Mouse (Mus musculus): ENCODE measurements at regions not wholly inside any gene's neighbourhood (a gene's known extent, or its start where the extent isn't known, plus 50 kb on each side); places are given as distances from the start of the nearest gene placed in this dataset.

DNA sequence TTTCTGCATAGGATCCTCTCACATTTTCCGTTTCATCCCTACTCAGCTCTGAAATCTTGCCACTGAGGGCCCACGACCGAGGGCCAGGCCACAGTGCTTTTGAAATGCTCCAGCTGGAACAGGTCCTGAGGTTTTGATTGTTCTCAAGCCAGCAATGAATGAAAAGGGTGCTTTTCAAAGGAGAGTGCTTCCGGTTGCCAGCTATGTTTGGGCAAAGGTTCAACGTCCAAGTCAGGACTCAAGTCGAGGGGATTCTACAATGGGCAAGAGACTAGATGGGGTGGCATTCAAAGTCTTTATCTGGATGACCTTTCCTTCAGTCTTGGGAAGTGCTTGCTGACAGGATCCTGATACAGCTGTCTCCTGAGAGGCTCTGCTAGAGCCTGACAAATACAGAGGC lies 89.8 kb downstream of the Gm21750 start:
- H3K4me3 ChIP-seq (ENCODE audit: control insufficient read depth in 1 of 2, insufficient read depth in 1 of 2, low read depth in 2 of 2, low read length in 2 of 2) = no peak overlapping the region
- H3K9ac ChIP-seq (ENCODE audit: control insufficient read depth, low read depth, low read length, poor library complexity, severe bottlenecking) = no peak overlapping the region
- DNase-seq (ENCODE audit: low read depth, low spot score) = no peak
- no peak overlapping the region for H3K27ac ChIP-seq (ENCODE audit: control insufficient read depth, low read depth, low read length)
- no peaks in the 10 kb centered on the region for H3K79me2 ChIP-seq (ENCODE audit: control insufficient read depth, insufficient read depth, low read length, poor library complexity)
- no peaks in the 10 kb centered on the region for H3K36me3 ChIP-seq (ENCODE audit: control insufficient read depth in 1 of 2, insufficient read depth in 2 of 2, low read length in 2 of 2)
- no peaks in the 10 kb centered on the region for H3K27me3 ChIP-seq (ENCODE audit: control insufficient read depth in 1 of 2, insufficient read depth in 2 of 2, low read length in 2 of 2)
- TF ChIP-seq TCF12 (IDR thresholded peaks at IDR 0.05; ENCODE audit: low read depth, low read length) (no peak), ELF1 (IDR thresholded peaks at IDR 0.05; ENCODE audit: low read depth, low read length) (no peak), CTCF (IDR thresholded peaks at IDR 0.05 in 2 of 3, conservative IDR thresholded peaks at IDR 0.05 in 1 of 3; ENCODE audit: control insufficient read depth in 1 of 3, insufficient read depth in 1 of 3, low read depth in 2 of 3, low read length in 3 of 3, poor library complexity in 1 of 3, severe bottlenecking in 1 of 3) (no peak), UBTF (IDR thresholded peaks at IDR 0.05; ENCODE audit: borderline replicate concordance, insufficient read depth, low read depth, low read length) (no peak), ZC3H11A (IDR thresholded peaks at IDR 0.05; ENCODE audit: low read depth, low read length) (no peak), TAL1 (IDR thresholded peaks at IDR 0.05; ENCODE audit: low read length) (no peak), ZMIZ1 (IDR thresholded peaks at IDR 0.05; ENCODE audit: low read depth, low read length) (no peak), MYB (IDR thresholded peaks at IDR 0.05; ENCODE audit: low read depth, low read length) (no peak), EP300 (IDR thresholded peaks at IDR 0.05; ENCODE audit: low read depth in 1 of 2, low read length in 2 of 2) (no peak), ZKSCAN1 (IDR thresholded peaks at IDR 0.05; ENCODE audit: low read depth, low read length) (no peak), ZNF384 (IDR thresholded peaks at IDR 0.05; ENCODE audit: low read depth, low read length) (no peak), MAFK (IDR thresholded peaks at IDR 0.05; ENCODE audit: borderline replicate concordance, low read depth, low read length) (no peak), MAX (IDR thresholded peaks at IDR 0.05; ENCODE audit: low read length) (no peak), USF1 (IDR thresholded peaks at IDR 0.05; ENCODE audit: low read depth, low read length) (no peak)
- H3K9me3 ChIP-seq (replicated peaks; ENCODE audit: insufficient read depth, low read length) = no peaks in the 10 kb centered on the region
- H3K4me1 ChIP-seq (ENCODE audit: control insufficient read depth in 1 of 2, insufficient read depth in 2 of 2, low read length in 2 of 2) = no peaks in the 10 kb centered on the region

DNA sequence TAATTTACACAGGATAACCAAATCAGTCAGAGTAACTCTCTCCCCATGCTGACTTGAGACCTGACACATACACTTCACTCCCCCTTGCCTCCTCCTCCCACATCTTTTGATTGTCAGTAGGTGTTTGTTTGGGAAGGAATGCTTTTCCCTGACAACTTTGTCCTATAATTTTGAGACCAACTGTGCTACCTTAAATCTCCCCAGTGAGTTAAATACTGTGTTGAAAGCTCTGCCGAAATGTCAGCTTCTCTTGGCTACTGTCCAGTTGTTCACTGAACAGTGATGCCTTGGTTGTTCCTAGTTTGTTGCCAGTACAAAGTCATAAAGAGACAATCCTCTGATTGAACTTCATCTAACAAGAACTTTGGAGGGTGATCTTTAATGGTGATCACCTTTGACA lies 99.0 kb downstream of the Gm21750 start:
- H3K4me3 ChIP-seq (ENCODE audit: control insufficient read depth in 1 of 2, insufficient read depth in 1 of 2, low read depth in 2 of 2, low read length in 2 of 2) = no peak overlapping the region
- H3K79me2 ChIP-seq (ENCODE audit: control insufficient read depth, insufficient read depth, low read length, poor library complexity) = no peaks in the 10 kb centered on the region
- no peaks in the 10 kb centered on the region for H3K27me3 ChIP-seq (ENCODE audit: control insufficient read depth in 1 of 2, insufficient read depth in 2 of 2, low read length in 2 of 2)
- TF ChIP-seq ETS1 (IDR thresholded peaks at IDR 0.05; ENCODE audit: low read depth, low read length) (no peak), MYB (IDR thresholded peaks at IDR 0.05; ENCODE audit: low read depth, low read length) (no peak), KAT2A (conservative IDR thresholded peaks at IDR 0.05; ENCODE audit: low read depth, low read length) (no peak), TAL1 (IDR thresholded peaks at IDR 0.05; ENCODE audit: low read length) (no peak), MXI1 (IDR thresholded peaks at IDR 0.05; ENCODE audit: low read depth, low read length) (no peak), MEF2A (IDR thresholded peaks at IDR 0.05; ENCODE audit: extremely low read depth, insufficient replicate concordance, low read depth, low read length, poor library complexity, severe bottlenecking) (no peak), SMC3 (IDR thresholded peaks at IDR 0.05; ENCODE audit: low read depth, low read length) (no peak), ZNF384 (IDR thresholded peaks at IDR 0.05; ENCODE audit: low read depth, low read length) (no peak), USF1 (IDR thresholded peaks at IDR 0.05; ENCODE audit: low read depth, low read length) (no peak), CHD1 (IDR thresholded peaks at IDR 0.05; ENCODE audit: low read depth, low read length) (no peak), USF2 (IDR thresholded peaks at IDR 0.05; ENCODE audit: borderline replicate concordance in 1 of 2, insufficient read depth in 1 of 2, low read depth in 1 of 2, low read length in 2 of 2) (no peak), NRF1 (IDR thresholded peaks at IDR 0.05; ENCODE audit: insufficient read depth, low read depth, low read length, poor library complexity, severe bottlenecking) (no peak)
- DNase-seq (ENCODE audit: low read depth, low spot score) = no peak
- H3K36me3 ChIP-seq (ENCODE audit: control insufficient read depth in 1 of 2, insufficient read depth in 2 of 2, low read length in 2 of 2) = no peaks in the 10 kb centered on the region
- H3K4me1 ChIP-seq (ENCODE audit: control insufficient read depth in 1 of 2, insufficient read depth in 2 of 2, low read length in 2 of 2) = no peaks in the 10 kb centered on the region
- no peak overlapping the region for H3K9ac ChIP-seq (ENCODE audit: control insufficient read depth, low read depth, low read length, poor library complexity, severe bottlenecking)
- no peaks in the 10 kb centered on the region for H3K9me3 ChIP-seq (replicated peaks; ENCODE audit: insufficient read depth, low read length)
- H3K27ac ChIP-seq (ENCODE audit: control insufficient read depth, low read depth, low read length) = no peak overlapping the region

Data from MEL (cell line).